Mouse (Mus musculus): ENCODE data around the gene Ank2.

The Ank2 gene

GRCm38 (mm10) chr3:127169114-127169513 lies 330.0 kb downstream of the Ank2 start:
- DNase-seq, result no peak

DNA sequence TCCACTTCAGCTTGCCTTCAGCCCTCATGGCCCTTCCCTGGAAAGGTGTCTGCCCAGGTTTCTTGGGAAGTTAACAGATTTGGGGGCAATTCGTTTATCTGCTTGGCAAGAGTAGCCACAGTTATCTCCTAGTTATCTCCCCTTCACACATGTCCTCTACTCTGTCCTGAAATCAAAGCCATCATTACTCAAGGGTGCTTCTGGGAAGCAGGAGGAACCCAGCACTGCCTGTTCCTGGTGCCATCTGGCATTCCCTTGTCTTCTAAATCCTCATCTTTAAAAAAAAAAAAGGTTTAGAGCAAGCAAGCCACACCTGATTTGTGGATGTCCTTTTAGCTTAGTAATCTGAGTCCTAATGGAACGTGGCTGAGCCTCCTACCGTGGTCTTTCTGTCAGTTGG lies 335.4 kb downstream of the Ank2 start:
- DNase-seq, result no peak

DNA sequence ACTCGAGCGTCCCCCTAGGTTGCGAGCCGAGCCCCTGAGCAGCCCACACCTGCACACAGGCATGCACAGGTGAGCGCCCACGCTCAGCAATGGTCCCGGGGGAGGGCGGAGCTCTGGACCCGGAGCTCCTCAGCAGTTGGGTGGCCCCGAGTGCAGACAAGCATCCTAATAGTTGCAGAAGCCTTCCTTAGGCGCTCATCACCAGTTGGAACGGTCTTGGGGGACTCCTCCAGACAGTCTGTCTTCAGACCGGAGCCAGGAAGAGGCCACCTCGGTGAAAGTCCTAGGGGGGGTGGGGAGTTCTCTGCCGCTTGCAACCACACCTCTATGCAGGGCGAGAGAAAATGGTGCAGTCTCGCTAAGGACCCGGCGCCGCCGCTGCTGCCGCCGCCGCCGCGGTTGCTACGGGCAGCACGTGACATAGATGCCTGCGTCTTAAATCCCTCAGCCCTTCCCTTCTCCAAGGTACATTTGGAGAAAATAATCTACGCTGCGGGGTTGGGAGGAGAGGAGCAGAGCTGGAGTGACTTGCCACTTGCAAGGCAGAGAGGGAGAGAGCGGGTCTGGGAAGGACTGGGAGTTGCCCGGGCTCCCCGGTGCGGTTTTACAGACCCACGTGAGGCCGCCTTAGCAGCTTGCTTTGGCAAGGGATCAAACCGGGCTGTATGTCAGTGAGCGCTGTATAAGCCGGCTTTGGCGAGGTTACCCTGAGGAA lies 337.0 kb downstream of the Ank2 start:
- DNase-seq, result peak; percentile 61 to 71

GRCm38 (mm10) chr3:127161085-127161837 lies 337.9 kb downstream of the Ank2 start:
- no peak for DNase-seq

- no peak for DNase-seq
Measured at GRCm38 (mm10) chr3:127157706-127158105, 341.4 kb downstream of the Ank2 start.

GRCm38 (mm10) chr3:127156080-127156479 lies 343.1 kb downstream of the Ank2 start:
- no peak for DNase-seq

DNA sequence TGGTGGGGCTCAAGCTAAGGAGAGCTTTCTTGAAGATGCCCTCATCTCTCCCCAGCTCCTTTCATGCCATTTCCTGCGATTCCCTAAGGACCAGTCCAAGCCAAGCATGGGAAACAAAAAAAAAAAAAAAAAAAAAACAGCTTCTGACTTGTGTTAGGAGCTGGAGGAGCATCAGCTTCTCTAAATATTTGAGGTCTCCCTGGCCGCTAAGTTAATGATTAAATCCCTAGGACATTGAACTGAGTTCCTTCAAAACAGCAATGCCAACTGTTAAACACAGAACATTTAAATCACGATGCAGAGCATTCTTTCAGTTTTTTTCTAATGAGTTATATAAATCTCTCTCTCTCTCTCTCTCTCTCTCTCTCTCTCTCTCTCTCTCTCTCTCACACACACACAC lies 345.3 kb downstream of the Ank2 start:
- DNase-seq, result no peak

- DNase-seq, result no peak
Measured at GRCm38 (mm10) chr3:127153443-127153842, 345.7 kb downstream of the Ank2 start.

DNA sequence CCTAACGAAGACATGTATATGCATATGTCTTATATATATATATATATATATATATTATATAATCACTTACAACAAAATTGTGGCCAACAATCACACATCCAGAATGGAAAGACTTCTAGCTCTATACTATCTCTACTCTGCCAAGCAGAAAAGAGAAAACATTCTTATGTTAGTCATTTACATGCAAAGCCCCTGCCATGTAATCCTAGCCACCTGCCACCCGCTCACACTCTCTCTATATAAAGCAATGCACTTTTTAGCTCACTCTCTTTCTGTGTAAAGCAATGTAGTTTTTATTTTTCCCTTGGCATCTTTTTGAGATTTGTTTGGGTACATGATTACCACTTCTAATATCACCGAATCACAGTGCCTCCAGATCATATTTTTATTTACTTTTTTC lies 350.5 kb downstream of the Ank2 start:
- no peak for DNase-seq

GRCm38 (mm10) chr3:127140590-127140989 lies 358.6 kb downstream of the Ank2 start:
- DNase-seq, result no peak

DNA sequence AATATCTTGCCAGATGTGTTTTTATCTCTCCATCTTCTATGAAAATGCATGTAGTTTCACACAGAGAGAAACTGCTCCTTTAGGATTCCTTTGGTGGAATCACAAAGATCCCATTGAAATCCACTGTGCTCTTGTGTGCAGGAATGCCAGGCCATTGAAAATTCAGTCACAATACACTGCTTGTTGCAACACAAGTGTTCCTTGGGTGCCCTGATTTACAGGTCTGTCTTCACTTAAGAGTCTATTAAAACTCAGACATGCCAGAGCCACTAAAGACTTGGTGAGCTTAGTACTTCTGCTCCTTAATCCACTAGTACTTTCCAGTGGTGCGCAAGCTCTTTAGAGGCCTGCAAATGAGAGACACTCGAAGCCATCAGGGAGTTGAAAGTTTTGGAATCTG lies 359.5 kb downstream of the Ank2 start:
- no peak for DNase-seq

DNA sequence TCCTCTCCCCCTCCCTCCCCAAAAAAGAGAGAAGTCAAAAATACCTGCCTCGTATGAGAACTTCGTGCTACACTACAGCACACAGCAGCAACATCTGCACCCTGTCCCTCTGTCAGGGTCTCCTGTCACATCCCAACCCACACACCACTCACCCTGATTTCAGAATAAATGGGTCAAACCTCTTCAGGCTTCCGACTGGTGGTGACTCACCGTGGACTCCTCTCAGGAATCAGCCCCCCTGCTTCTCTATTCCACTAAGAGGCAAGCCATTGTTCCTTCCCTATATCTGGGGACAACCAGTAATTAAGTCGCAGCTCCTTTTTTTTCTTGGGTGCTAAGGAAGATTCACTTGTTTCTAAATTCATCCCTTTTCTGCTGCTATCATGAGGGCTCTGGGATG lies 361.6 kb downstream of the Ank2 start:
- DNase-seq, result no peak

GRCm38 (mm10) chr3:127134062-127134461 lies 365.1 kb downstream of the Ank2 start:
- DNase-seq, result no peak

DNA sequence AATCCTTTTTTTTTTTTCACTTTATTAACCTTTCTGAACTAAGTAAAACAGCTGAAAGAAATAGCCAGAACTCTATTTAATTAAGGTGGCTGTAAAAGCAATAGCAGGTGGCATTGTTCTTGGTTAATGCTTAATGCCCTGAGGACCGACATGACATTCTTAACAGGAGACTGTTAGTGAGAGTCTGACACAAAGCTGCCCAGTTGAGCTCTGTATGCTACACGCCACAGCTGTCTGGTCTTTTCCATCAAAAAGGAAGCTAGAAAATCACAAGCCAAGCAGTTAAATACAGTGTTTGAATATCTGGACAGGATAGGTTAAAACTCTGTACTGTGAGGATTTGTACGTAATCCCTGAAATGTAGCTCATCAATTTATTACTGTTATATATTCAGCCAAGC lies 368.1 kb downstream of the Ank2 start:
- DNase-seq, result no peak

GRCm38 (mm10) chr3:127130167-127130770 lies 368.9 kb downstream of the Ank2 start:
- no peak for DNase-seq

- no peak for DNase-seq
Measured at GRCm38 (mm10) chr3:127129750-127130149, 369.4 kb downstream of the Ank2 start.

- no peak for DNase-seq
Measured at GRCm38 (mm10) chr3:127127611-127128010, 371.5 kb downstream of the Ank2 start.

GRCm38 (mm10) chr3:127126220-127126619 lies 372.9 kb downstream of the Ank2 start:
- no peak for DNase-seq

GRCm38 (mm10) chr3:127124375-127124993 lies 374.7 kb downstream of the Ank2 start:
- DNase-seq, result peak in 1 of 2 experiments; percentile 38

GRCm38 (mm10) chr3:127123376-127123775 lies 375.8 kb downstream of the Ank2 start:
- peak; percentile 43 to 85 for DNase-seq

- no peak for DNase-seq
Measured at GRCm38 (mm10) chr3:127118777-127119176, 380.4 kb downstream of the Ank2 start.

- DNase-seq, result no peak
Measured at GRCm38 (mm10) chr3:127116226-127116625, 382.9 kb downstream of the Ank2 start.

DNA sequence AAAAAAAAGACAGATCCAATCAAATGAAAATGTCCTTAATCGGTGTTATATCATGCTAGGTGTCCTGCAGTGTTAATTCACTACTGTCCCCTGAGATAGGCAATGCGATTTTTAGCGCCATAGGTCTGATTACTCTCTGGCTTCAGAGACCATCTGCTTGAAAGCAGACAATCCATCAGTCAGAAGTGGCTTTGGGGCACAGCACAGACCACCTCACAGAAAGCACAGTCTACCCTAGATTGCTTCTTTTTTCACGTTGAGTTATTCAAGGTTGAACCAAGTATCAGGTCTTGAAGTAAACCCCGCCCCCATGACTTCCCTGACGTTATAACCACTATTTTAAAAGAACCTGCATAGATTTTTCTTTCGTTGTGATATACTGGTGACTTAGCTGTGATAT lies 385.9 kb downstream of the Ank2 start:
- DNase-seq, result no peak

GRCm38 (mm10) chr3:127109413-127109812 lies 389.7 kb downstream of the Ank2 start:
- DNase-seq, result no peak
